Mouse (Mus musculus) thymus, adult 2 months (tissue): Measurements from ENCODE around the gene Gm20388.

Experiments used
- CTCF ChIP-seq: fragments of 200-500 bp; IDR thresholded peaks from 2 replicates; pipeline ENCODE4 v1.5.1; 2012; ENCODE audit warnings: mild to moderate bottlenecking, control low read depth, low read length, moderate library complexity, borderline replicate concordance; ENCODE audit not compliant: control insufficient read depth, poor library complexity, insufficient read depth; ENCODE audit errors: extremely low read depth
- POLR2A ChIP-seq: fragments of 200-500 bp; IDR thresholded peaks from 2 replicates; pipeline ENCODE4 v1.6.1; 2012; ENCODE audit warnings: mild to moderate bottlenecking, low read length, control low read depth, moderate library complexity; ENCODE audit not compliant: control insufficient read depth, poor library complexity, insufficient read depth; ENCODE audit errors: extremely low read depth

- TF ChIP-seq CTCF (no peak), POLR2A (no peak)
Observed at GRCm38 (mm10) chr8:122899085-122899484, 2988.4 kb downstream of the Gm20388 start.
